1 mouse cellular context compared by ENCODE assay signal in the genomic region with DNA sequence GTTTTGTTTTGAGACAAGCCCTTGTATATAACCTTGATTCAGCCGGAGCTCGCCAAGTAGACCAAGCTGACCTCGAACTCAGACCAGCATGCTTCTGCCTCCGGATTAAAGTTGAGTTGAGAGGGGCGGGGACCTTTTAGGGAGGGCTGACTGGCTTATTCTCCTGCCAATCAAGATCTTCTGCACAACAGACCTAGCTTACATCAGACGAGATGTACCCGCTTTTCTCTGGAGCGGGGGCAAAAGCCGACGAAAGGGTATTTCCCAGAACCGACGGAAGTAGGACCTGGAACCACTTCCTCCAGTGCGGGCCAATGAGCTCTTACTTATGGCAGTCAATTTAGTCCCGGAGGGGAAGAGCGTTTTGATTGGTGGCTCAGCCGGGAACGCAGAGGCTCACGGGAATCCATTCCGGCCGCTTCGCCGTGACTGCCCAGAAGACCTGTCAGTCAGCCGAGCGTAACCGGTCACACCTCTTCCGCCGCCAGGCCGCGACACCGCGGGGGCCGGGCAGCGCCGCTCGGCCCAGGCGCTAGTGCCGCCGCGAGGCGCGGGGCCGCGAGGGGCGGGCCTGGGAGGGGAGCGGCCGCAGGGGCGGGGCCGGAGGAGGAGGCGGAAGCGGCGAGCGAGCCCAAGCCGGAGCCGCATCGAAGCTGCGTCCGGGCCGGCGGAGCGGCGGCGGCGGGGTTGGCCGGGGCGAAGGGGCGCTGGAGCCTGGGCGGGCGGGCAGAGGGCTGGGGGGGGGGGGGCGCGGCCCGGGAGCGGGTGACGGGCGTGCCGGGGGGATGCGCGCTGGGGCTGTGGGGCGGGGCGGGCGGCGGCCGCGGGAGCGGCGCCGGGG.
TF ChIP-seq lines count a peak whose summit lies in the region.

Gene Ubp1 (plus strand): TSS at position 401 of the 841 bp plus-strand sequence.

TF ChIP-seq in CH12.LX, 34 proteins besides CTCF, POLR2A, EP300 and RAD21 (continued from another document):
- TF ChIP-seq MAX (IDR thresholded peaks at IDR 0.05; ENCODE audit: low read length) (peak; percentile 96), ZMIZ1 (IDR thresholded peaks at IDR 0.05; ENCODE audit: low read depth, low read length) (peak; percentile 32; the same call in 1 of the 2 replicates), PAX5 (IDR thresholded peaks at IDR 0.05; ENCODE audit: low read length) (no peak), HCFC1 (IDR thresholded peaks at IDR 0.05; ENCODE audit: low read depth, low read length) (peak; percentile 86), GABPA (IDR thresholded peaks at IDR 0.05; ENCODE audit: insufficient replicate concordance, low read depth, low read length) (no peak; the same call in 1 of the 2 replicates), TBP (conservative IDR thresholded peaks at IDR 0.05; ENCODE audit: low read depth, low read length) (peak; percentile 76), ELF1 (IDR thresholded peaks at IDR 0.05; ENCODE audit: low read depth, low read length) (peak; percentile 80), CHD2 (IDR thresholded peaks at IDR 0.05; ENCODE audit: low read length) (peak; percentile 75), JUN (IDR thresholded peaks at IDR 0.05; ENCODE audit: insufficient read depth, low read depth, low read length) (no peak), NELFE (IDR thresholded peaks at IDR 0.05; ENCODE audit: low read depth, low read length) (0 out of 2 replicates have a peak, but pooled peaks have one; percentile 10), ETS1 (conservative IDR thresholded peaks at IDR 0.05; ENCODE audit: low read depth, low read length) (peak; percentile 31; the same call in 1 of the 2 replicates), KAT2A (IDR thresholded peaks at IDR 0.05; ENCODE audit: insufficient replicate concordance, low read length) (0 out of 2 replicates have a peak, but pooled peaks have one; percentile 75)
